Mouse (Mus musculus) forebrain, embryonic 11.5 days (tissue): Measurements from ENCODE around the gene Ndufaf4. TPM values are rescaled to one million over a fixed set of nuclear protein-coding genes. Genes with fewer than 3 reads are reported as not detected.
A peak's percentile ranks its signal among the peaks of the same experiment; 100 is the strongest.

Experiments
- ATAC-seq: fragments of 200-750 bp; cut with Nextera tagmentation; replicated peaks from 2 replicates; pipeline ENCODE4 v1.8.0; 2017; ENCODE audit warnings: moderate TSS enrichment; ENCODE audit not compliant: low FRiP score
- DNase-seq: peaks from one replicate; pipeline ENCODE4 v3.0.0-alpha.2; 2017; ENCODE audit warnings: low spot score
- H3K27ac ChIP-seq: fragments of 300-500 bp; sonication (generic); 2 replicates; pipeline ENCODE4 v1.5.1; 2014; ENCODE audit warnings: low read depth, low read length
- H3K27me3 ChIP-seq: fragments of 300-500 bp; sonication (generic); 2 replicates; pipeline ENCODE4 v1.6.1; 2014; ENCODE audit warnings: mild to moderate bottlenecking, low read length, mixed read lengths; ENCODE audit not compliant: control insufficient read depth, insufficient read depth
- H3K36me3 ChIP-seq: fragments of 300-500 bp; sonication (generic); 2 replicates; pipeline ENCODE4 v1.6.1; 2014; ENCODE audit warnings: mild to moderate bottlenecking, low read length, moderate library complexity, mixed read lengths; ENCODE audit not compliant: control insufficient read depth, insufficient read depth
- H3K4me1 ChIP-seq: fragments of 300-500 bp; sonication (generic); replicated peaks from 2 replicates; pipeline ENCODE4 v1.6.1; 2014; ENCODE audit warnings: low read length, mixed read lengths; ENCODE audit not compliant: control insufficient read depth, insufficient read depth
- H3K4me2 ChIP-seq: fragments of 300-500 bp; sonication (generic); 2 replicates; pipeline ENCODE4 v1.6.1; 2014; ENCODE audit warnings: low read depth, mild to moderate bottlenecking, low read length, moderate library complexity, mixed read lengths; ENCODE audit not compliant: severe bottlenecking
- H3K4me3 ChIP-seq: fragments of 300-500 bp; sonication (generic); 2 replicates; pipeline ENCODE4 v1.5.1; 2014; ENCODE audit warnings: low read depth, low read length
- H3K9ac ChIP-seq: fragments of 300-500 bp; sonication (generic); 2 replicates; pipeline ENCODE4 v1.6.1; 2014; ENCODE audit warnings: low read length
- H3K9me3 ChIP-seq: fragments of 300-500 bp; sonication (generic); 2 replicates; pipeline ENCODE4 v1.6.1; 2016; ENCODE audit warnings: low read length, mixed read lengths; ENCODE audit not compliant: control insufficient read depth
- WGBS: fragments of 180-500 bp; shearing (Covaris S2); extraction: QIAGEN DNeasy Blood & Tissue Kit; methylation state at CpG from one replicate; pipeline ENCODE4 v1.1.7; 2014; 5-methylcytosine and 5-hydroxymethylcytosine counted together
- polyA plus RNA-seq: library from polyadenylated mRNA; unstranded; fragments of >200 nt; fragmentation: Nextera tagmentation; extraction: Ambion mirVana; gene quantifications from 2 replicates; pipeline ENCODE4 v1.2.1, GENCODE M21; 2014

Gene Ndufaf4
- polyA plus RNA-seq, 1 experiment from 2014 or later = 66.5 TPM

DNA sequence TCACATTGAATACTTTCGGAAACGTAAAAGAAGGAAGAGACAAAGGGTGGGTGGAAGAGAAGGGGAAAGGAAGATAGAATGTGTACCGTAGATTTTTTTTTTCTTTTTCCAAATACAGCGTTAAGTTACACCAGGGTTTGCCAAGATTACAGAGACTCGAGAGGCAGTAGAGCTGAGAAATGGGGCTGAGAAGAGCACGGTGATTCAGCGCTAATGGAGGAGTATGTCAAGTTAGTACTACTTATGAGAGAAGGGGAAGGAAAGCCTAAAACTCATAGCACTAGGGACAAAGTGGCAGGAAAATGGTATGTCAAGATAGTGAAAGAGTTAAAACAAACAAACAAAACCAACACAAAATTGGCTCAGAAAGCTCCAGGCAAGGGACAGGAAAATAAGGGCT is 532 bp upstream of the Ndufaf4 start:
- H3K4me3 ChIP-seq = peak overlapping the region; percentile 66
- H3K9ac ChIP-seq = peak overlapping the region; percentile 37
- H3K9me3 ChIP-seq = no peaks in the 10 kb centered on the region
- WGBS = 25% methylated on average over 7 of the region's 7 CpGs
- H3K4me2 ChIP-seq = peak overlapping the region; percentile 66
- no peaks in the 10 kb centered on the region for H3K27me3 ChIP-seq
- H3K27ac ChIP-seq = no peak overlapping the region
- no peak for DNase-seq
- H3K36me3 ChIP-seq = no peaks in the 10 kb centered on the region; the same call in 1 of the 2 replicates
- peak; percentile 26 for ATAC-seq
- 0 out of 2 replicates have a peak, but pooled peaks cover 2% of the 10 kb centered on the region for H3K4me1 ChIP-seq

DNA sequence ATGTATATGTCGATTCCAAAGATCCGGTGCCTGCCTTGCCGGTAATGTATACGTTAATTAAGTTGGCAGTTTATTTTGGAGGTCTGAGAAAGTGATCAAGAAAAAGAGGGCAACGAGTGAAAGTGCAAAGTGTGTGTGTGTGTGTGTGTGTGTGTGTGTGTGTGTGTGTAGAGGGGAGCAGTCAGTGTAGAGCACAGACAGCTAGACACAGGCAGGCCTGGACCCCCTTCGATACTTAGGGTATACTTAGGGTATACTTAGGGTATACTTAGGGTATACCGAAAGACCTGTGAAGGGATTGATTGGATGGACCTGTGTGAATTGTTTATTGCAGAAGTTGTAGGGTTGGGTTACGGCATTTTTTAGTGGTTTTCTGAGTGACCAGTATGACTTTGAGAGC is 753 bp downstream of the Ndufaf4 start:
- Histone ChIP-seq H3K9ac (peak overlapping the region; percentile 70), H3K27me3 (no peaks in the 10 kb centered on the region), H3K4me1 (0 out of 2 replicates have a peak, but pooled peaks cover 2% of the 10 kb centered on the region), H3K36me3 (peaks cover 3% of the 10 kb centered on the region; the same call in 1 of the 2 replicates), H3K9me3 (no peaks in the 10 kb centered on the region), H3K4me3 (peak overlapping the region; percentile 66), H3K27ac (no peak overlapping the region), H3K4me2 (peak overlapping the region; percentile 66)
- 0 out of 2 replicates have a peak, but pooled peaks have one; percentile 20 for ATAC-seq
- WGBS = 35% methylated on average over 8 of the region's 8 CpGs
- DNase-seq = no peak

DNA sequence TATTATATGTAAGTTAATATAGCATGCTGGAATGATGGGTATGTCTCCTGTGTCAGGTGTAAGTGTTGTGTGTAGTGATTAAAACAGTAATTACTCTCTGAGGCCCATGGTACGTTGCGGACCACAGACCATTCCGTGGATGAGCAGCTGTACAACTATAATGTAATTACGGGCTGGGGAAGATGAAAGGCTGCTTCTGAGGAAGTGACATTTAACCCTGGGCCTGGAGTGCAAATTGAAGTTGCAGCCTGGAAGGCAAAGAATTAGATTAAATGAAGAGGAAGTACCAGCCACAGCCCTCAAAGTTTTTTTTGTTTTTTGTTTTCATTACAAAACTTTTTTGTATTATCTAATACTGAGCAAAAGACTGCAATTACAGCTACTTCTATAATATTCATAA is 1.3 kb downstream of the Ndufaf4 start:
- no peaks in the 10 kb centered on the region for H3K9me3 ChIP-seq
- DNase-seq = no peak
- ATAC-seq = no peak
- H3K4me3 ChIP-seq = 0 out of 2 replicates have a peak overlapping the region, but pooled peaks have one; percentile 2
- peaks cover 3% of the 10 kb centered on the region; the same call in 1 of the 2 replicates for H3K36me3 ChIP-seq
- H3K27me3 ChIP-seq = no peaks in the 10 kb centered on the region
- no peak overlapping the region for H3K27ac ChIP-seq
- no peak overlapping the region for H3K9ac ChIP-seq
- 42% methylated on average over 4 of the region's 4 CpGs for WGBS
- 0 out of 2 replicates have a peak, but pooled peaks cover 2% of the 10 kb centered on the region for H3K4me1 ChIP-seq
- H3K4me2 ChIP-seq = peak overlapping the region; percentile 66; the same call in 1 of the 2 replicates

DNA sequence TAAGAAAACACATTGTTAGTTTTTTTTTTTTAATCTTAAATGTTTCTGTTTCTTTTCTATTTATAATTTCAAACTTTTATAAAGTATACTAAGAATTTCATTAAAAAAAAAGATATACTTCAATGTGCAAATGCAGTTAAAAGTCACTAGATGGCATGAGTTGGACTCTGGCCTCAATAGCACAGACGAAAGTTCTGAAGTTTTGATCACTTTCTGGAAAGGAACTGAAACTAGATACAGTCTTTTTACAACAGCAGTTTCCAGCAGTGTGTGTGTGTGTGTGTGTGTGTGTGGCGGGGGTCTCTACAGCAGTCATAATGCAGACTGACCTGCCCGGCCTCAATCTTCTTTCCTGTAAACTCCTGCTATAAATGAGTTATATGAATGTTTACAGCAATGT is 9.9 kb downstream of the Ndufaf4 start:
- H3K9me3 ChIP-seq = no peaks in the 10 kb centered on the region
- WGBS = 79% methylated on average over 3 of the region's 3 CpGs
- DNase-seq (no peak), ATAC-seq (no peak)
- no peak overlapping the region for H3K4me2 ChIP-seq
- no peaks in the 10 kb centered on the region for H3K27me3 ChIP-seq
- no peak overlapping the region for H3K27ac ChIP-seq
- H3K36me3 ChIP-seq = peaks cover 1% of the 10 kb centered on the region; the same call in 1 of the 2 replicates
- H3K9ac ChIP-seq = no peak overlapping the region
- H3K4me1 ChIP-seq = no peaks in the 10 kb centered on the region
- H3K4me3 ChIP-seq = no peak overlapping the region

DNA sequence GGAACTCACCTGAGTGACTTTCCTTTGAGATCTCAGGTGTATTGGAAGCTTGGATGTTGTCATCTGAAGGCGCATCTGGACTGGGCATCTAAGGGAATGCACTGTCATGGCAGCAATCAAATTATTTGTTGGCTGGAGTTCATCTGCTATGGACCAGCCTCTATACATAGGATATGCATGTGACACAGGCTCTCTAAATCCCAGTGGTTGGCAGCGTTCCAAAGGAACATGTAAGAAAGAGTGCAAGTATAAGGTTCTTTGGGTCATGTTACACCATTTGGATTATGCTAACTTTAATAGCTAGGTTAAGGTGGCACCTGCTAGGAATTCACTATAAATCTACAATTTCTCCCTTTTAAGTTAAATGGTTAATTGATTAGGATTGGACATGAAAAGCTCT is 17.7 kb downstream of the Ndufaf4 start:
- 96% methylated on average over 2 of the region's 2 CpGs for WGBS
- H3K9me3 ChIP-seq = no peaks in the 10 kb centered on the region
- no peak overlapping the region for H3K4me2 ChIP-seq
- no peak overlapping the region for H3K4me3 ChIP-seq
- no peaks in the 10 kb centered on the region; the same call in 1 of the 2 replicates for H3K4me1 ChIP-seq
- H3K9ac ChIP-seq = no peak overlapping the region
- DNase-seq = no peak
- no peak for ATAC-seq
- H3K36me3 ChIP-seq = no peaks in the 10 kb centered on the region
- no peak overlapping the region for H3K27ac ChIP-seq
- no peaks in the 10 kb centered on the region for H3K27me3 ChIP-seq

DNA sequence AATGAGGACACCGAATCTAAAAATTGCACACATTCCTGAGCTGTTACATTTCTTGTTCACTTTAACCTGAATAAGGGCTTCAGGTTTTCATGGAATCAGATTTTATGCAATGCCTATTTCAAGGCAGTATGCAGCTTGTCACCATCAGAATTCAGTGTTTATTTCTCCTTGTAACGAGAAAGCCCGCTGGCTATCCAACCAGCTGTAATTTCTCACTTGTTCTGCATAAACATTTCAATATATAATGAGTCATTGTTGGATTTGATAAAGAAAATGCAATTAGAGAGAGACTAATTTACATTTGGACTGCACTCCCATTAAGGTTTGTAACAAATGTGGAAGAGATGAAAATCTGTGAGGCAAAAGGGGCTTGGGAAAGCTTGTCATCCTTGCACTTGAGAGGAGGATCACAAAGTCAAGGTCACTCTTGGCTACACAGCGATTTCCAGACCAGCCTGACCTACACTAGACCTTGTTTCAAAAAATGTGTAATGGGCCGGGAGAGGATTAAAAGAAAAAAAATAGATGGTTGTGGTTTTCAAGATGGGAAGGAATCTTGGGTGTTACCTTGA is 22.2 kb downstream of the Ndufaf4 start:
- no peak overlapping the region for H3K27ac ChIP-seq

DNA sequence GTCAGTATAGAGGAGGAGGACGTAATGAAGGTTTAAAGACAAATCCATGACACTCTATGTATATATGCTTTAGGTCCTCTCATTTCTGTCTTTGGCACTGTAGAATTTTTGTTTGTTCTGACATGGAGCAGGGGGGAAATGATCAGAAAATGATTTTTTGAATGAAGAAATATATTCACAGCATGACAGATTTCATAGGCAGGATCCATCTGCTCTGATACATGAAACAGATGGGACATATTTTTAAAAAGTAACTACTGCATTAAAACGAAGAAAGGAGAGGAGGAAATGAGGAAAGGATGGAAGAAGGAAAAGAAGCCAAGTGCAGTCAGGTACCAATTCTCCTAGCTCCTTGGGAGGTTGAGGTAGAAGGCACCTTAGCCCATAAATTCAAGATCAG is 26.8 kb downstream of the Ndufaf4 start:
- 77% methylated on average over 2 of the region's 2 CpGs for WGBS
- DNase-seq = no peak
- ATAC-seq = no peak

More for the DNA sequence above, 22.2 kb downstream of the Ndufaf4 start:
- no peak overlapping the region for H3K4me3 ChIP-seq
- no peaks in the 10 kb centered on the region for H3K9me3 ChIP-seq
- ATAC-seq (peak; percentile 44; the same call in 1 of the 2 replicates), DNase-seq (no peak)
- H3K27me3 ChIP-seq = no peaks in the 10 kb centered on the region
- no peaks in the 10 kb centered on the region for H3K36me3 ChIP-seq
- H3K4me2 ChIP-seq = no peak overlapping the region
- 71% methylated on average over 5 of the region's 5 CpGs for WGBS
- H3K9ac ChIP-seq = no peak overlapping the region
- no peaks in the 10 kb centered on the region; the same call in 1 of the 2 replicates for H3K4me1 ChIP-seq

DNA sequence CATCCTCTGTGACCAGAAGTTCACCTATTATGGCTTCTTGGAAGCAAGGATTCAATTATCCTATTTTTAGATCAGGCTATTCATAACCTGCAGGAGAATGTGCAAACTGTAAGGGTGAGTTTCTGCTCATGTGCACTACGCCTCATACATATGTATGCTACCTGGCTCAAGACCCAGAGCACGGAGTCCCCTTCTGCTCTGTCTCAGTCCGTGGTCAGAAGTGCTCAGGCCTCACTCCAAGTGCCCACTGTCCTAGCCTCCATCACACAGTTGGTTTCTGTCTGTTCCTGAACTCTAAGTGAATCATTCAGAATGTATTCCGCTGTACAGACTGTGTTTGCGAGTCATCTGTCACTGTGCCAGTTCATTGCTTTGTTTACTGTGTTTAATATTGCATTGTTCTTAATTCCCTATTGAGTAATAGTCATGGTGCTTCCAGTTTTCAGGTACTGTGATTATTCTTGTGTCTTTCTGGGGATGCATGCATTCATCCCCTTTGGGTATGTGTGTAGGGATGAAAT is 30.4 kb downstream of the Ndufaf4 start:
- Histone ChIP-seq H3K36me3 (no peaks in the 10 kb centered on the region), H3K27ac (no peak overlapping the region), H3K4me1 (no peaks in the 10 kb centered on the region), H3K9me3 (no peaks in the 10 kb centered on the region), H3K4me2 (no peak overlapping the region), H3K4me3 (no peak overlapping the region), H3K9ac (no peak overlapping the region), H3K27me3 (no peaks in the 10 kb centered on the region)
- 92% methylated on average over 5 of the region's 5 CpGs for WGBS
- ATAC-seq (no peak), DNase-seq (no peak)

More for the DNA sequence above, 26.8 kb downstream of the Ndufaf4 start:
- Histone ChIP-seq H3K4me3 (no peak overlapping the region), H3K27ac (no peak overlapping the region), H3K4me2 (no peak overlapping the region), H3K4me1 (no peaks in the 10 kb centered on the region; the same call in 1 of the 2 replicates), H3K27me3 (no peaks in the 10 kb centered on the region), H3K36me3 (no peaks in the 10 kb centered on the region), H3K9me3 (no peaks in the 10 kb centered on the region), H3K9ac (no peak overlapping the region)

DNA sequence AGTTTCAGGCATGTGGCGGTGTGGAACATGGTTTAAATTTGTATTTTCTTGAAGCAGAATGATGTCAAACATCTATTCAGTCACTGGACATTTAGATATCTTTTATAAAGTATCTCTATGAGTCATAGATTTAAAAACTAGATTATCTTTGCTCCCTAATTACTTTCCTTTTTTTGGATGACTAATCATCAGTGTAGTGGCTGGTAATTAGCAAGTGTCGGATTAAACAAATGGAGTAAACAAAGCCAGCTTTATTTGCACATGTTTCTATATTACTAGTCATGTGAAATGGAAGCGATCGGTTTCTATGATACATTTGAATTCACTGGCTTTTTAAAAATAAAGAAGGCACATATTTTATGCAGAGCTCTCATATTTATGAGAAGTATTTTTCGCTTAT is 31.0 kb downstream of the Ndufaf4 start:
- ATAC-seq (no peak), DNase-seq (no peak)
- Histone ChIP-seq H3K4me2 (no peak overlapping the region), H3K27me3 (no peaks in the 10 kb centered on the region), H3K4me1 (no peaks in the 10 kb centered on the region), H3K36me3 (no peaks in the 10 kb centered on the region), H3K9me3 (no peaks in the 10 kb centered on the region), H3K4me3 (no peak overlapping the region), H3K9ac (no peak overlapping the region), H3K27ac (no peak overlapping the region)
- WGBS = 83% methylated on average over 5 of the region's 5 CpGs
